Mouse (Mus musculus) CH12.LX (cell line): ENCODE measurements around the gene Ccl5.

Source experiments
- CHD2 ChIP-seq: IDR thresholded peaks from 2 replicates; pipeline ENCODE4 v1.6.1; 2011; ENCODE audit warnings: low read length, improper control_type of control experiment
- CTCF ChIP-seq, 2 experiments: IDR thresholded peaks in 1 of 2; conservative IDR thresholded peaks in 1 of 2; 2 replicates each; pipeline ENCODE4 v1.5.1; 2011 to 2012; ENCODE audit warnings: low read depth in 2 of 2, low read length in 2 of 2, improper control_type of control experiment in 1 of 2, inconsistent platforms in 1 of 2, mild to moderate bottlenecking in 1 of 2, moderate library complexity in 1 of 2
- E2F4 ChIP-seq: IDR thresholded peaks from 2 replicates; pipeline ENCODE4 v1.6.1; 2011; ENCODE audit warnings: low read depth, low read length, improper control_type of control experiment; ENCODE audit not compliant: insufficient replicate concordance
- ELF1 ChIP-seq: IDR thresholded peaks from 2 replicates; pipeline ENCODE4 v1.6.1; 2014; ENCODE audit warnings: low read depth, mild to moderate bottlenecking, inconsistent platforms, low read length, improper control_type of control experiment
- EP300 ChIP-seq: IDR thresholded peaks from 2 replicates; pipeline ENCODE4 v1.6.1; 2011; ENCODE audit warnings: low read length, improper control_type of control experiment
- MAFK ChIP-seq: IDR thresholded peaks from 2 replicates; pipeline ENCODE4 v1.6.1; 2011; ENCODE audit warnings: low read length, improper control_type of control experiment; ENCODE audit not compliant: insufficient replicate concordance
- MYC ChIP-seq: IDR thresholded peaks from 2 replicates; pipeline ENCODE4 v1.6.1; 2011; ENCODE audit warnings: low read depth, mild to moderate bottlenecking, improper control_type of control experiment, low read length
- NRF1 ChIP-seq: IDR thresholded peaks from 2 replicates; pipeline ENCODE4 v1.6.1; 2014; ENCODE audit warnings: low read depth, mild to moderate bottlenecking, inconsistent platforms, low read length, improper control_type of control experiment, moderate library complexity
- POLR2A ChIP-seq: IDR thresholded peaks from 2 replicates; pipeline ENCODE4 v1.6.1; 2011; ENCODE audit warnings: low read depth, mild to moderate bottlenecking, improper control_type of control experiment, low read length
- RCOR1 ChIP-seq: conservative IDR thresholded peaks from 2 replicates; pipeline ENCODE4 v1.6.1; 2012; ENCODE audit warnings: low read depth, mild to moderate bottlenecking, inconsistent platforms, low read length, improper control_type of control experiment
- TCF12 ChIP-seq: IDR thresholded peaks from 2 replicates; pipeline ENCODE4 v1.6.1; 2014; ENCODE audit warnings: low read depth, mild to moderate bottlenecking, inconsistent platforms, low read length, improper control_type of control experiment
- ZC3H11A ChIP-seq: IDR thresholded peaks from 2 replicates; pipeline ENCODE4 v1.6.1; 2012; ENCODE audit warnings: low read depth, mild to moderate bottlenecking, inconsistent platforms, low read length, improper control_type of control experiment
- ZMIZ1 ChIP-seq: IDR thresholded peaks from 2 replicates; pipeline ENCODE4 v1.6.1; 2012; ENCODE audit warnings: low read depth, mild to moderate bottlenecking, inconsistent platforms, low read length, improper control_type of control experiment

DNA sequence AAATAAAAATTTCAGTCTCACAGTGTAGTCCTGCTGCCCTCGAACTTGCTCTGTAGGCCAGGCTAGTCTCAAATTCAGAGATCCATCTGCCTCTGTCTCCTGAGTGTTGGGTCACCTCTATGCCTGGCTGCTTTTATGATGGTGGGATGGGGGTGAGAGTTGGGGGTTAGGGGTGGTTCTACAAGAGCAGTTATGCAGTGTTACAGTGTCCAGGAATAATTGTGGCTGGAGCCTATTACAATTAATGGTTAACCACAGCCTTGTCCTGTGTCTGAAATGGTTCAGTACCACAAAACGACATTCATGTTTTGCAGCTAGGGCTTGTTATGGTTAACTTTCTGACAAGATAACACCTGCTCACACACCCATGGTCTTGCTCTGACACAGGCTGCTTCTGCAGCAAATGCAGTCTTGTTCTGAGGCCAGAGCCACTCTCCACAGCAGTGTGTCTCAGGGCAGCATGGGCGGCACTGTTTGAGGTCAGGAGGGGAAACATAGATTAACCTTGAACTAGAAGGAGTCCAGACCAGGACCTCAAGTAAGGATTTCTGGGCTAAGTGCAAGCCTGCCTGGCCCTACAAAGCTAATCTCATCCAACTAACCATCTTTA, 8.5 kb upstream of the Ccl5 start:
- no peak for TF ChIP-seq CTCF (conservative IDR thresholded peaks at IDR 0.05 in 1 of 2, IDR thresholded peaks at IDR 0.05 in 1 of 2; ENCODE audit: low read depth in 2 of 2, low read length in 2 of 2)
- no peak for TF ChIP-seq TCF12
- no peak for TF ChIP-seq ZMIZ1
- no peak for TF ChIP-seq ZC3H11A
- no peak for TF ChIP-seq E2F4
- no peak for TF ChIP-seq RCOR1
- no peak for TF ChIP-seq NRF1
- no peak for TF ChIP-seq MAFK
- TF ChIP-seq MYC: no peak
- TF ChIP-seq EP300: no peak
- no peak for TF ChIP-seq ELF1
- TF ChIP-seq POLR2A: no peak
- TF ChIP-seq CHD2: no peak
